Mouse (Mus musculus) c-Kit-positive CD71-positive TER-119-positive erythroid progenitor cells, embryonic 14.5 days (primary cell): Measurements from ENCODE around the gene Thap8.
A peak's percentile ranks its signal among the peaks of the same experiment; 100 is the strongest.

Source experiments
- DNase-seq: peaks from one replicate; pipeline ENCODE4 v3.0.0-alpha.2; 2013; ENCODE audit warnings: low spot score

The Thap8 gene

GRCm38 (mm10) chr7:30315559-30316529 lies 36.0 kb downstream of the Thap8 start:
- no peak for DNase-seq

- no peak for DNase-seq
Measured at GRCm38 (mm10) chr7:30318142-30318541, 38.2 kb downstream of the Thap8 start.

- no peak for DNase-seq
Measured at GRCm38 (mm10) chr7:30320946-30321345, 41.1 kb downstream of the Thap8 start.

GRCm38 (mm10) chr7:30321539-30322284 lies 41.8 kb downstream of the Thap8 start, which contains the start of gene E130208F15Rik:
TSS of gene E130208F15Rik (plus strand) at chr7:30321740.
- DNase-seq: peak; percentile 83

GRCm38 (mm10) chr7:30322285-30322667 lies 42.4 kb downstream of the Thap8 start:
- peak; percentile 95 for DNase-seq

GRCm38 (mm10) chr7:30322865-30323264 lies 43.0 kb downstream of the Thap8 start:
- peak; percentile 50 for DNase-seq

GRCm38 (mm10) chr7:30323795-30324194 lies 43.9 kb downstream of the Thap8 start, which contains the start of gene Sdhaf1:
TSS of gene Sdhaf1 (minus strand) at chr7:30323895.
- DNase-seq: no peak

GRCm38 (mm10) chr7:30324300-30324944 lies 44.5 kb downstream of the Thap8 start:
- DNase-seq: no peak

- peak; percentile 67 for DNase-seq
Measured at GRCm38 (mm10) chr7:30325364-30325763, 45.5 kb downstream of the Thap8 start.

GRCm38 (mm10) chr7:30326427-30326826 lies 46.5 kb downstream of the Thap8 start:
- DNase-seq: no peak

- DNase-seq: no peak
Measured at GRCm38 (mm10) chr7:30327140-30327539, 47.2 kb downstream of the Thap8 start.

GRCm38 (mm10) chr7:30328379-30328778 lies 48.5 kb downstream of the Thap8 start:
- no peak for DNase-seq

- peak; percentile 65 for DNase-seq
Measured at GRCm38 (mm10) chr7:30331887-30332286, 52.0 kb downstream of the Thap8 start.

GRCm38 (mm10) chr7:30332622-30333259 lies 52.8 kb downstream of the Thap8 start:
- no peak for DNase-seq

GRCm38 (mm10) chr7:30333436-30333835 lies 53.5 kb downstream of the Thap8 start:
- DNase-seq: no peak

- no peak for DNase-seq
Measured at GRCm38 (mm10) chr7:30334563-30334962, 54.7 kb downstream of the Thap8 start.

- DNase-seq: no peak
Measured at GRCm38 (mm10) chr7:30335688-30336087, 55.8 kb downstream of the Thap8 start.

GRCm38 (mm10) chr7:30336384-30336783 lies 56.5 kb downstream of the Thap8 start:
- peak; percentile 64 for DNase-seq

GRCm38 (mm10) chr7:30339432-30340109 lies 59.7 kb downstream of the Thap8 start:
- no peak for DNase-seq
